Mouse (Mus musculus) bone marrow macrophage, adult 2 months (primary cell): ENCODE results near the gene Dtx3l.

ENCODE experiments used
- CTCF ChIP-seq: IDR thresholded peaks from 2 replicates; pipeline ENCODE4 v1.5.1; 2012; ENCODE audit warnings: low read depth, mild to moderate bottlenecking, low read length, moderate library complexity
- POLR2A ChIP-seq: IDR thresholded peaks from 2 replicates; pipeline ENCODE4 v1.6.1; 2012; ENCODE audit warnings: mild to moderate bottlenecking, low read depth, low read length, borderline replicate concordance

GRCm38 (mm10) chr16:35904121-35904736, 34.7 kb downstream of the Dtx3l start:
- TF ChIP-seq CTCF (no peak), POLR2A (no peak)
